Mouse (Mus musculus): ENCODE measurements around the gene Serpina3m.

DNA sequence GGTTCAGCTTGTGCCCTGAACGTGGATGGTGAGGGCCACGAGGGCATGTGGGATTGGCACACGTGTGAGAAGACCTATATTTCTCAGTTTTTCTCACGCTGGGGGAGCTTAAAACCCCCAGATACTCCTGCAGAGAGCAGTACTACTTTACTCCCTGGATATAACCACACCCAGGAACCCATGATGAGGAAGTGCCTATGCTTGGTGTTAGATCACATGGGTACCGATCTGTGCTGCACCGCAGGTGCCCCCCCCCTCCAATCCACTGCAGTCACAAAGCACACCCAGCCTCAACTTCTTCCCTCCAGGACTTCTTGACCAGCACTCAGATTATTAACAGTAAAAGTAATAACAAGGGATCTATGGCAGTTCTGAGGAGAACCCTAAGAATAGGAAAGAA, 74.2 kb downstream of the Serpina3m start:
- TF ChIP-seq CTCF (IDR thresholded peaks at IDR 0.05; ENCODE audit: low read depth, low read length) = no peak
- TF ChIP-seq POLR2A (IDR thresholded peaks at IDR 0.05; ENCODE audit: borderline replicate concordance, low read depth, low read length) = no peak

Data from bone marrow macrophage, adult 2 months (primary cell).